Mouse (Mus musculus) 416B (cell line): ENCODE data around the gene AC124502.3.

Experiments used
- DNase-seq: peaks from one replicate; pipeline ENCODE4 v3.0.0; 2011; ENCODE audit warnings: low read depth

Gene AC124502.3

GRCm38 (mm10) chr19:5038709-5039156 is at the start of gene AC124502.3, which contains the start of gene B4gat1:
Gene AC124502.3 (plus strand): TSS chr19:5038891.
Gene B4gat1 (plus strand): TSS chr19:5038826.
- peak; percentile 90 for DNase-seq

GRCm38 (mm10) chr19:4989013-4989412 is 49.7 kb upstream of the AC124502.3 start:
- peak; percentile 80 for DNase-seq

- DNase-seq: no peak
Observed at GRCm38 (mm10) chr19:4989434-4990255, 49.0 kb upstream of the AC124502.3 start.

- no peak for DNase-seq
Observed at GRCm38 (mm10) chr19:4990256-4990625, 48.5 kb upstream of the AC124502.3 start, which contains the start of gene Npas4. Gene Npas4 (minus strand): TSS chr19:4990316.

- no peak for DNase-seq
Observed at GRCm38 (mm10) chr19:4990716-4991115, 48.0 kb upstream of the AC124502.3 start.

GRCm38 (mm10) chr19:4992371-4992770 is 46.3 kb upstream of the AC124502.3 start:
- DNase-seq: peak; percentile 28

- peak; percentile 92 for DNase-seq
Observed at GRCm38 (mm10) chr19:4992904-4993303, 45.8 kb upstream of the AC124502.3 start.

GRCm38 (mm10) chr19:4994043-4994442 is 44.6 kb upstream of the AC124502.3 start:
- DNase-seq: no peak

- DNase-seq: no peak
Observed at GRCm38 (mm10) chr19:4999445-5000140, 39.1 kb upstream of the AC124502.3 start.

GRCm38 (mm10) chr19:5001666-5002406 is 36.9 kb upstream of the AC124502.3 start:
- peak; percentile 74 for DNase-seq

- DNase-seq: peak; percentile 55
Observed at GRCm38 (mm10) chr19:5003644-5004043, 35.0 kb upstream of the AC124502.3 start.

GRCm38 (mm10) chr19:5004925-5005324 is 33.8 kb upstream of the AC124502.3 start:
- DNase-seq: no peak

GRCm38 (mm10) chr19:5013138-5013537 is 25.6 kb upstream of the AC124502.3 start:
- DNase-seq: peak; percentile 67

- DNase-seq: peak; percentile 78
Observed at GRCm38 (mm10) chr19:5014961-5015398, 23.7 kb upstream of the AC124502.3 start.

- DNase-seq: no peak
Observed at GRCm38 (mm10) chr19:5016221-5016742, 22.4 kb upstream of the AC124502.3 start.

GRCm38 (mm10) chr19:5016782-5017181 is 21.9 kb upstream of the AC124502.3 start:
- DNase-seq: peak; percentile 90

- DNase-seq: no peak
Observed at GRCm38 (mm10) chr19:5017611-5018010, 21.1 kb upstream of the AC124502.3 start.

GRCm38 (mm10) chr19:5018191-5018590 is 20.5 kb upstream of the AC124502.3 start:
- no peak for DNase-seq

GRCm38 (mm10) chr19:5021416-5021815 is 17.3 kb upstream of the AC124502.3 start:
- DNase-seq: no peak

- DNase-seq: peak; percentile 93
Observed at GRCm38 (mm10) chr19:5023621-5024479, 14.8 kb upstream of the AC124502.3 start, which contains the start of gene Slc29a2. Gene Slc29a2 (plus strand): TSS chr19:5023860.

- DNase-seq: no peak
Observed at GRCm38 (mm10) chr19:5026111-5026510, 12.6 kb upstream of the AC124502.3 start.
